ENCODE assay signal across 19 mouse cellular contexts in genomic region chr11:98012831-98013230, GRCm38 (mm10). TPM values are rescaled to one million over a fixed set of nuclear protein-coding genes. Genes with fewer than 3 reads are reported as not detected.
"Had no signal": no experiment of that assay in that cellular context is flagged by ENCODE, and none has a peak within 500 bp of the region (broad histone marks: within the 10 kb centered on the region; RNA-seq: fewer than 3 reads in every experiment).

No protein-coding gene starts in this region.

- DNase-seq: kidney, adult 2 months; kidney, postnatal 10 days; kidney, postnatal 4 days; layer of hippocampus, adult 9-11 months; layer of hippocampus, postnatal 36 days; liver; lung, adult 18-20 months; lung, postnatal 14 days; lung, postnatal 4 days; thymus, adult 18-20 months; thymus, postnatal 36 days had no signal

- H3K4me2 ChIP-seq: limb, embryonic 13.5 days; liver, embryonic 12.5 days; liver, embryonic 15.5 days; midbrain, embryonic 11.5 days; midbrain, embryonic 15.5 days had no signal

- H3K36me3 ChIP-seq: liver, embryonic 12.5 days; liver, embryonic 15.5 days had no signal

- ATAC-seq: liver, embryonic 12.5 days; midbrain, embryonic 15.5 days had no signal

- H3K27ac ChIP-seq: limb, embryonic 13.5 days; liver, embryonic 12.5 days; liver, embryonic 15.5 days; midbrain, embryonic 15.5 days had no signal

- H3K9ac ChIP-seq: limb, embryonic 13.5 days; liver, embryonic 12.5 days; liver, embryonic 15.5 days; midbrain, embryonic 15.5 days had no signal

- H3K4me1 ChIP-seq: limb, embryonic 13.5 days; liver, embryonic 12.5 days; liver, embryonic 15.5 days; midbrain, embryonic 15.5 days had no signal

- H3K4me3 ChIP-seq: limb, embryonic 10.5 days; limb, embryonic 13.5 days; liver, embryonic 12.5 days; liver, embryonic 15.5 days; midbrain, embryonic 15.5 days had no signal

- H3K9me3 ChIP-seq: limb, embryonic 10.5 days; limb, embryonic 13.5 days; liver, embryonic 12.5 days; liver, embryonic 15.5 days; midbrain, embryonic 15.5 days had no signal

- H3K27me3 ChIP-seq: limb, embryonic 13.5 days; midbrain, embryonic 15.5 days had no signal

RNA-seq across cellular contexts. Expression of gene Plxdc1, which starts 26.6 kb away (rescaled TPM):
- polyA plus RNA-seq: limb, embryonic 10.5 days; midbrain, embryonic 11.5 days had no signal

RNA-seq across cellular contexts. Expression of gene Stac2, which starts 40.4 kb away (rescaled TPM):
- total RNA-seq: megakaryocyte progenitor cell, adult 5-6 weeks; megakaryocyte-erythroid progenitor cell, adult 5-6 weeks had no signal
